15 mouse cellular contexts compared by ENCODE assay signal in genomic region chr16:18130288-18130687, GRCm38 (mm10). TPM values are rescaled to one million over a fixed set of nuclear protein-coding genes. Genes with fewer than 3 reads are reported as not detected.
DNase-seq lines count a peak whose midpoint lies in the region; ATAC-seq lines count a peak whose summit lies in the region.
"Had no signal": no experiment of that assay in that cellular context is flagged by ENCODE, and none has a peak within 500 bp of the region (broad histone marks: within the 10 kb centered on the region; RNA-seq: fewer than 3 reads in every experiment).

No protein-coding gene starts in this region.

- H3K27ac ChIP-seq in forebrain, embryonic 15.5 days (replicated peaks) = peak overlapping the region; percentile 89
- H3K27ac ChIP-seq in forebrain, embryonic 11.5 days (ENCODE audit: low read depth, low read length) = no peak overlapping the region
- H3K27ac ChIP-seq in midbrain, embryonic 13.5 days = no peak overlapping the region
- H3K27ac ChIP-seq in midbrain, embryonic 10.5 days (replicated peaks) = no peak overlapping the region
- H3K27ac ChIP-seq in neural tube, embryonic 15.5 days (replicated peaks) = peak overlapping the region; percentile 10; the same call in 1 of the 2 replicates
- H3K27ac ChIP-seq: gastrocnemius, adult 2 months; heart, embryonic 13.5 days; liver, embryonic 14.5 days; macrophage; neural tube, embryonic 12.5 days had no signal

- peaks cover 46% of the 10 kb centered on the region for H3K4me1 ChIP-seq in forebrain, embryonic 15.5 days
- 0 out of 2 replicates have a peak, but pooled peaks cover 1% of the 10 kb centered on the region for H3K4me1 ChIP-seq in forebrain, embryonic 11.5 days (replicated peaks; ENCODE audit: control insufficient read depth, insufficient read depth, low read length)
- H3K4me1 ChIP-seq in midbrain, embryonic 13.5 days (replicated peaks) = peaks cover 38% of the 10 kb centered on the region
- peaks cover 20% of the 10 kb centered on the region for H3K4me1 ChIP-seq in midbrain, embryonic 10.5 days
- peaks cover 51% of the 10 kb centered on the region for H3K4me1 ChIP-seq in neural tube, embryonic 15.5 days

- 17% methylated on average over 4 of the region's 4 CpGs for WGBS in forebrain, embryonic 15.5 days
- 65% methylated on average over 4 of the region's 4 CpGs for WGBS in forebrain, embryonic 11.5 days
- 70% methylated on average over 4 of the region's 4 CpGs for WGBS in midbrain, embryonic 13.5 days
- WGBS in midbrain, embryonic 10.5 days = 72% methylated on average over 4 of the region's 4 CpGs
- WGBS in neural tube, embryonic 15.5 days = 40% methylated on average over 4 of the region's 4 CpGs

- no peak overlapping the region for H3K9ac ChIP-seq in forebrain, embryonic 15.5 days (replicated peaks)
- H3K9ac ChIP-seq in forebrain, embryonic 11.5 days (ENCODE audit: low read length) = no peak overlapping the region
- H3K9ac ChIP-seq in midbrain, embryonic 13.5 days (replicated peaks) = no peak overlapping the region
- H3K9ac ChIP-seq in neural tube, embryonic 15.5 days (replicated peaks) = no peak overlapping the region; the same call in 1 of the 2 replicates
- H3K9ac ChIP-seq: heart, embryonic 13.5 days; liver, embryonic 14.5 days; neural tube, embryonic 12.5 days had no signal

- H3K4me3 ChIP-seq in forebrain, embryonic 15.5 days = peak overlapping the region; percentile 14; the same call in 1 of the 2 replicates
- no peak overlapping the region for H3K4me3 ChIP-seq in forebrain, embryonic 11.5 days (ENCODE audit: low read depth, low read length)
- H3K4me3 ChIP-seq in midbrain, embryonic 13.5 days (replicated peaks) = no peak overlapping the region
- H3K4me3 ChIP-seq in midbrain, embryonic 10.5 days = no peak overlapping the region
- H3K4me3 ChIP-seq in neural tube, embryonic 15.5 days (replicated peaks) = no peak overlapping the region; the same call in 1 of the 2 replicates
- H3K4me3 ChIP-seq: erythroblast, embryonic 14.5 days; gastrocnemius, adult 2 months; heart, embryonic 13.5 days had no signal

- peak overlapping the region; percentile 23 for H3K4me2 ChIP-seq in forebrain, embryonic 15.5 days (replicated peaks)
- H3K4me2 ChIP-seq in forebrain, embryonic 11.5 days (ENCODE audit: low read depth, low read length, severe bottlenecking) = no peak overlapping the region
- peak overlapping the region; percentile 7; the same call in 1 of the 2 replicates for H3K4me2 ChIP-seq in midbrain, embryonic 13.5 days (replicated peaks)
- peak overlapping the region; percentile 39 for H3K4me2 ChIP-seq in neural tube, embryonic 15.5 days
- H3K4me2 ChIP-seq: heart, embryonic 13.5 days had no signal

- ATAC-seq in forebrain, embryonic 15.5 days (replicated peaks) = 0 out of 2 replicates have a peak, but pooled peaks have one; percentile 7
- no peak for ATAC-seq in forebrain, embryonic 11.5 days (replicated peaks; ENCODE audit: low FRiP score)
- ATAC-seq in midbrain, embryonic 13.5 days = no peak
- ATAC-seq in granulocyte monocyte progenitor cell, adult 5-6 weeks (replicated peaks; ENCODE audit: poor library complexity, severe bottlenecking) = peak; percentile 69
- ATAC-seq in neural tube, embryonic 15.5 days (ENCODE audit: low FRiP score) = no peak

- H3K27me3 ChIP-seq in forebrain, embryonic 15.5 days = peaks cover 3% of the 10 kb centered on the region; the same call in 1 of the 2 replicates
- H3K27me3 ChIP-seq in forebrain, embryonic 11.5 days (ENCODE audit: control insufficient read depth, insufficient read depth, low read length) = peaks cover 28% of the 10 kb centered on the region
- peaks cover 35% of the 10 kb centered on the region for H3K27me3 ChIP-seq in midbrain, embryonic 13.5 days
- H3K27me3 ChIP-seq in midbrain, embryonic 10.5 days (ENCODE audit: low read depth, poor library complexity, severe bottlenecking) = peaks cover 72% of the 10 kb centered on the region
- peaks cover 4% of the 10 kb centered on the region; the same call in 1 of the 2 replicates for H3K27me3 ChIP-seq in neural tube, embryonic 15.5 days (replicated peaks)

- no peaks in the 10 kb centered on the region for H3K9me3 ChIP-seq in forebrain, embryonic 15.5 days
- H3K9me3 ChIP-seq in forebrain, embryonic 11.5 days (ENCODE audit: control insufficient read depth, low read length) = no peaks in the 10 kb centered on the region
- H3K9me3 ChIP-seq in midbrain, embryonic 13.5 days = no peaks in the 10 kb centered on the region
- H3K9me3 ChIP-seq in midbrain, embryonic 10.5 days (replicated peaks) = no peaks in the 10 kb centered on the region
- H3K9me3 ChIP-seq in neural tube, embryonic 15.5 days (replicated peaks) = no peaks in the 10 kb centered on the region
- H3K9me3 ChIP-seq: heart, embryonic 13.5 days; neural tube, embryonic 12.5 days had no signal

- no peak for DNase-seq in forebrain, embryonic 11.5 days (ENCODE audit: low spot score)
- DNase-seq in midbrain, embryonic 10.5 days (ENCODE audit: low spot score) = no peak
- no peak for DNase-seq in natural killer cell, adult 2 months (ENCODE audit: low spot score in 2 of 2)
- DNase-seq: adrenal gland, postnatal 25 days; gastrocnemius, adult 2 months; thymus, postnatal 25 days had no signal

- no peaks in the 10 kb centered on the region for H3K36me3 ChIP-seq in forebrain, embryonic 15.5 days
- no peaks in the 10 kb centered on the region for H3K36me3 ChIP-seq in forebrain, embryonic 11.5 days (ENCODE audit: control insufficient read depth, insufficient read depth, low read length)
- H3K36me3 ChIP-seq in midbrain, embryonic 13.5 days = no peaks in the 10 kb centered on the region
- no peaks in the 10 kb centered on the region for H3K36me3 ChIP-seq in midbrain, embryonic 10.5 days
- no peaks in the 10 kb centered on the region for H3K36me3 ChIP-seq in neural tube, embryonic 15.5 days
- H3K36me3 ChIP-seq: heart, embryonic 13.5 days; neural tube, embryonic 12.5 days had no signal

RNA-seq across cellular contexts. Expression of gene Rtn4r, which starts 2.8 kb away (rescaled TPM):
- 18.1 and 21.9 TPM in 2 replicates for polyA plus RNA-seq in forebrain, embryonic 15.5 days (2015; fragmentation: Nextera tagmentation; extraction: Ambion mirVana)
- 3.2 and 4.0 TPM in 2 replicates for polyA plus RNA-seq in forebrain, embryonic 11.5 days (2014; fragmentation: Nextera tagmentation; extraction: Ambion mirVana)
- polyA plus RNA-seq in midbrain, embryonic 13.5 days (2015; fragmentation: Nextera tagmentation; extraction: Ambion mirVana) = 10.4 and 13.4 TPM in 2 replicates
- polyA plus RNA-seq in midbrain, embryonic 10.5 days (2016; fragmentation: Nextera tagmentation; extraction: Ambion mirVana) = 1.8 and 2.2 TPM in 2 replicates
- total RNA-seq in granulocyte monocyte progenitor cell, adult 5-6 weeks (2014; fragmentation: Nextera tagmentation) = 4.5 and 14.7 TPM in 2 replicates
- 2.7 and 2.9 TPM in 2 replicates for total RNA-seq in granulocyte monocyte progenitor cell, adult 5-6 weeks (2017)
- polyA plus RNA-seq in neural tube, embryonic 15.5 days (2015; fragmentation: Nextera tagmentation; extraction: Ambion mirVana) = 26.5 and 28.7 TPM in 2 replicates
- total RNA-seq: adrenal gland, postnatal 25 days; gastrocnemius, adult 2 months had no signal
- polyA plus RNA-seq: macrophage had no signal

RNA-seq across cellular contexts. Expression of gene Prodh, which starts 40.3 kb away (rescaled TPM):
- 2.9 and 3.7 TPM in 2 replicates for polyA plus RNA-seq in forebrain, embryonic 15.5 days (2015; fragmentation: Nextera tagmentation; extraction: Ambion mirVana)
- polyA plus RNA-seq in forebrain, embryonic 11.5 days (2014; fragmentation: Nextera tagmentation; extraction: Ambion mirVana) = 10.2 and 12.2 TPM in 2 replicates
- 4.9 and 5.2 TPM in 2 replicates for polyA plus RNA-seq in midbrain, embryonic 13.5 days (2015; fragmentation: Nextera tagmentation; extraction: Ambion mirVana)
- polyA plus RNA-seq in midbrain, embryonic 10.5 days (2016; fragmentation: Nextera tagmentation; extraction: Ambion mirVana) = 13.0 and 15.1 TPM in 2 replicates
- total RNA-seq in granulocyte monocyte progenitor cell, adult 5-6 weeks (2014; fragmentation: Nextera tagmentation) = 30.0 and 39.3 TPM in 2 replicates
- 57.8 and 64.9 TPM in 2 replicates for total RNA-seq in granulocyte monocyte progenitor cell, adult 5-6 weeks (2017)
- polyA plus RNA-seq in neural tube, embryonic 15.5 days (2015; fragmentation: Nextera tagmentation; extraction: Ambion mirVana) = 4.0 and 6.4 TPM in 2 replicates

Comparison
In these comparisons a context has a peak if more than half of its experiments do, and no peak if none do; other contexts are left out.
1. ATAC-seq: peak in forebrain, embryonic 15.5 days (single experiment) and granulocyte monocyte progenitor cell, adult 5-6 weeks (single experiment); none in forebrain, embryonic 11.5 days (single experiment), midbrain, embryonic 13.5 days (single experiment) and neural tube, embryonic 15.5 days (single experiment).
2. H3K27ac ChIP-seq: peak in forebrain, embryonic 15.5 days (single experiment) and neural tube, embryonic 15.5 days (single experiment); none in forebrain, embryonic 11.5 days (single experiment), midbrain, embryonic 13.5 days (single experiment) and midbrain, embryonic 10.5 days (single experiment).